Mouse (Mus musculus): ENCODE results near the gene Tnfrsf26.
"Not testable (repeated sequence)": the region's sequence is repeated elsewhere in the genome, so short reads cannot be mapped to it uniquely, and the experiment has no call there.

Tnfrsf26 gene

GRCm38 (mm10) chr7:143628540-143628939 is at the start of gene Tnfrsf26:
Tnfrsf26 (minus strand) TSS chr7:143628722.
- no peak for DNase-seq (ENCODE audit: low spot score)

GRCm38 (mm10) chr7:143666427-143667311 is 38.1 kb upstream of the Tnfrsf26 start:
- DNase-seq (ENCODE audit: low spot score), result no peak

GRCm38 (mm10) chr7:143663470-143663869 is 34.9 kb upstream of the Tnfrsf26 start:
- no peak for DNase-seq (ENCODE audit: low spot score)

GRCm38 (mm10) chr7:143660797-143661196 is 32.3 kb upstream of the Tnfrsf26 start:
- no peak for DNase-seq (ENCODE audit: low spot score)

GRCm38 (mm10) chr7:143649769-143650346 is 21.3 kb upstream of the Tnfrsf26 start:
- DNase-seq (ENCODE audit: low spot score), result not testable (repeated sequence)

- DNase-seq (ENCODE audit: low spot score), result peak; percentile 44
Observed at GRCm38 (mm10) chr7:143649034-143649768, 20.7 kb upstream of the Tnfrsf26 start, which contains the start of gene Tnfrsf22. Tnfrsf22 (minus strand) TSS chr7:143649661.

GRCm38 (mm10) chr7:143643949-143644348 is 15.4 kb upstream of the Tnfrsf26 start:
- not testable (repeated sequence) for DNase-seq (ENCODE audit: low spot score)

- DNase-seq (ENCODE audit: low spot score), result no peak
Observed at GRCm38 (mm10) chr7:143636674-143637073, 8.2 kb upstream of the Tnfrsf26 start.

- no peak for DNase-seq (ENCODE audit: low spot score)
Observed at GRCm38 (mm10) chr7:143631503-143631902, 3.0 kb upstream of the Tnfrsf26 start.

GRCm38 (mm10) chr7:143629501-143629900 is 979 bp upstream of the Tnfrsf26 start:
- DNase-seq (ENCODE audit: low spot score), result no peak

- DNase-seq (ENCODE audit: low spot score), result no peak
Observed at GRCm38 (mm10) chr7:143627555-143628286, 801 bp downstream of the Tnfrsf26 start.

- DNase-seq (ENCODE audit: low spot score), result no peak
Observed at GRCm38 (mm10) chr7:143626178-143626577, 2.3 kb downstream of the Tnfrsf26 start.

GRCm38 (mm10) chr7:143625151-143625550 is 3.4 kb downstream of the Tnfrsf26 start:
- DNase-seq (ENCODE audit: low spot score), result no peak

- no peak for DNase-seq (ENCODE audit: low spot score)
Observed at GRCm38 (mm10) chr7:143624561-143624960, 4.0 kb downstream of the Tnfrsf26 start.

GRCm38 (mm10) chr7:143620951-143621350 is 7.6 kb downstream of the Tnfrsf26 start:
- no peak for DNase-seq (ENCODE audit: low spot score)

- DNase-seq (ENCODE audit: low spot score), result no peak
Observed at GRCm38 (mm10) chr7:143614404-143615135, 14.0 kb downstream of the Tnfrsf26 start.

GRCm38 (mm10) chr7:143612215-143612614 is 16.3 kb downstream of the Tnfrsf26 start:
- DNase-seq (ENCODE audit: low spot score), result no peak

GRCm38 (mm10) chr7:143605321-143605720 is 23.2 kb downstream of the Tnfrsf26 start:
- DNase-seq (ENCODE audit: low spot score), result no peak

- no peak for DNase-seq (ENCODE audit: low spot score)
Observed at GRCm38 (mm10) chr7:143604889-143605288, 23.6 kb downstream of the Tnfrsf26 start.

GRCm38 (mm10) chr7:143601705-143602104 is 26.8 kb downstream of the Tnfrsf26 start:
- DNase-seq (ENCODE audit: low spot score), result no peak

GRCm38 (mm10) chr7:143600231-143600740 is 28.2 kb downstream of the Tnfrsf26 start:
- DNase-seq (ENCODE audit: low spot score), result no peak

Data from ovary, postnatal 10 days (tissue).